Mouse (Mus musculus) hindbrain, embryonic 10.5 days (tissue): Measurements from ENCODE around the gene Ubtd1. TPM values are rescaled to one million over a fixed set of nuclear protein-coding genes. Genes with fewer than 3 reads are reported as not detected.

Source experiments
- DNase-seq: peaks from one replicate; pipeline ENCODE4 v3.0.0-alpha.2; 2017; ENCODE audit warnings: low spot score
- H3K27ac ChIP-seq: fragments of 300-500 bp; sonication (generic); 2 replicates; pipeline ENCODE4 v1.5.1; 2016; ENCODE audit warnings: mild to moderate bottlenecking, moderate library complexity
- H3K27me3 ChIP-seq: fragments of 300-500 bp; sonication (generic); 2 replicates; pipeline ENCODE4 v1.6.1; 2016; ENCODE audit warnings: mild to moderate bottlenecking; ENCODE audit not compliant: poor library complexity, insufficient read depth, severe bottlenecking
- H3K36me3 ChIP-seq: fragments of 300-500 bp; sonication (generic); 2 replicates; pipeline ENCODE4 v1.6.1; 2016; ENCODE audit warnings: mild to moderate bottlenecking, moderate library complexity
- H3K4me1 ChIP-seq: fragments of 300-500 bp; sonication (generic); replicated peaks from 2 replicates; pipeline ENCODE4 v1.6.1; 2016; ENCODE audit warnings: mild to moderate bottlenecking
- H3K4me3 ChIP-seq: fragments of 300-500 bp; sonication (generic); 2 replicates; pipeline ENCODE4 v1.5.1; 2016; ENCODE audit warnings: mild to moderate bottlenecking, moderate library complexity
- H3K9me3 ChIP-seq: fragments of 300-500 bp; sonication (generic); 2 replicates; pipeline ENCODE4 v1.6.1; 2016; ENCODE audit warnings: mild to moderate bottlenecking, moderate library complexity
- WGBS: fragments of 180-500 bp; shearing (Covaris S2); methylation state at CpG from one replicate; pipeline ENCODE4 v1.1.7; 2016; 5-methylcytosine and 5-hydroxymethylcytosine counted together
- polyA plus RNA-seq: library from polyadenylated mRNA; unstranded; fragments of >200 nt; fragmentation: Nextera tagmentation; extraction: Ambion mirVana; gene quantifications from 2 replicates; pipeline ENCODE4 v1.2.1, GENCODE M21; 2016

The Ubtd1 gene
- polyA plus RNA-seq, 1 experiment from 2014 or later, result 16.9 TPM

GRCm38 (mm10) chr19:42058426-42058825 is 76.9 kb downstream of the Ubtd1 start:
- no peaks in the 10 kb centered on the region for H3K9me3 ChIP-seq
- no peak overlapping the region for H3K27ac ChIP-seq
- WGBS, result 76% methylated on average over 7 of the region's 7 CpGs
- no peaks in the 10 kb centered on the region for H3K27me3 ChIP-seq
- H3K4me3 ChIP-seq, result no peak overlapping the region
- no peaks in the 10 kb centered on the region for H3K36me3 ChIP-seq
- DNase-seq, result no peak
- H3K4me1 ChIP-seq, result no peaks in the 10 kb centered on the region

- Histone ChIP-seq H3K27me3 (no peaks in the 10 kb centered on the region), H3K4me1 (no peaks in the 10 kb centered on the region), H3K36me3 (no peaks in the 10 kb centered on the region), H3K27ac (no peak overlapping the region), H3K4me3 (no peak overlapping the region), H3K9me3 (no peaks in the 10 kb centered on the region)
- no peak for DNase-seq
- 91% methylated on average over 7 of the region's 7 CpGs for WGBS
These were observed 79.9 kb downstream of the Ubtd1 start for GRCm38 (mm10) chr19:42061443-42061842.

GRCm38 (mm10) chr19:42068441-42069240 is 87.1 kb downstream of the Ubtd1 start:
- no peak overlapping the region for H3K27ac ChIP-seq
- 0 out of 2 replicates have a peak, but pooled peaks cover 7% of the 10 kb centered on the region for H3K4me1 ChIP-seq
- 85% methylated on average over 11 of the region's 11 CpGs for WGBS
- 0 out of 2 replicates have a peak, but pooled peaks cover 3% of the 10 kb centered on the region for H3K36me3 ChIP-seq
- DNase-seq, result no peak
- H3K4me3 ChIP-seq, result no peak overlapping the region
- no peaks in the 10 kb centered on the region for H3K9me3 ChIP-seq
- H3K27me3 ChIP-seq, result no peaks in the 10 kb centered on the region

GRCm38 (mm10) chr19:42069241-42069525 is 87.6 kb downstream of the Ubtd1 start:
- Histone ChIP-seq H3K4me3 (no peak overlapping the region), H3K27me3 (no peaks in the 10 kb centered on the region), H3K36me3 (0 out of 2 replicates have a peak, but pooled peaks cover 8% of the 10 kb centered on the region), H3K27ac (no peak overlapping the region), H3K4me1 (0 out of 2 replicates have a peak, but pooled peaks cover 7% of the 10 kb centered on the region), H3K9me3 (no peaks in the 10 kb centered on the region)
- 63% methylated on average over 6 of the region's 6 CpGs for WGBS
- no peak for DNase-seq

- H3K4me1 ChIP-seq, result 0 out of 2 replicates have a peak, but pooled peaks cover 7% of the 10 kb centered on the region
- 75% methylated on average over 7 of the region's 7 CpGs for WGBS
- DNase-seq, result no peak
- H3K27me3 ChIP-seq, result no peaks in the 10 kb centered on the region
- no peak overlapping the region for H3K27ac ChIP-seq
- H3K4me3 ChIP-seq, result no peak overlapping the region
- H3K9me3 ChIP-seq, result no peaks in the 10 kb centered on the region
- peaks cover 28% of the 10 kb centered on the region for H3K36me3 ChIP-seq
These were observed 89.7 kb downstream of the Ubtd1 start for GRCm38 (mm10) chr19:42071221-42071620.

GRCm38 (mm10) chr19:42071886-42072608 is 90.5 kb downstream of the Ubtd1 start:
- Histone ChIP-seq H3K4me1 (0 out of 2 replicates have a peak, but pooled peaks cover 7% of the 10 kb centered on the region), H3K9me3 (no peaks in the 10 kb centered on the region)
- WGBS, result 86% methylated on average over 15 of the region's 15 CpGs

GRCm38 (mm10) chr19:42072802-42073201 is 91.2 kb downstream of the Ubtd1 start:
- Histone ChIP-seq H3K4me3 (no peak overlapping the region), H3K9me3 (no peaks in the 10 kb centered on the region), H3K4me1 (0 out of 2 replicates have a peak, but pooled peaks cover 7% of the 10 kb centered on the region), H3K27ac (no peak overlapping the region), H3K27me3 (no peaks in the 10 kb centered on the region), H3K36me3 (peaks cover 43% of the 10 kb centered on the region)
- no peak for DNase-seq
- 83% methylated on average over 7 of the region's 7 CpGs for WGBS

More at GRCm38 (mm10) chr19:42071886-42072608, 90.5 kb downstream of the Ubtd1 start:
- peaks cover 35% of the 10 kb centered on the region for H3K36me3 ChIP-seq
- H3K4me3 ChIP-seq, result no peak overlapping the region
- no peak overlapping the region for H3K27ac ChIP-seq
- H3K27me3 ChIP-seq, result no peaks in the 10 kb centered on the region
- no peak for DNase-seq

- H3K27me3 ChIP-seq, result no peaks in the 10 kb centered on the region
- no peak overlapping the region for H3K4me3 ChIP-seq
- WGBS, result 90% methylated on average over 2 of the region's 2 CpGs
- H3K9me3 ChIP-seq, result no peaks in the 10 kb centered on the region
- no peak overlapping the region for H3K27ac ChIP-seq
- peaks cover 53% of the 10 kb centered on the region for H3K36me3 ChIP-seq
- DNase-seq, result no peak
- H3K4me1 ChIP-seq, result peaks cover 8% of the 10 kb centered on the region; the same call in 1 of the 2 replicates
These were observed 93.5 kb downstream of the Ubtd1 start for GRCm38 (mm10) chr19:42075051-42075450.

GRCm38 (mm10) chr19:42075992-42076391 is 94.4 kb downstream of the Ubtd1 start:
- H3K27ac ChIP-seq, result no peak overlapping the region
- H3K36me3 ChIP-seq, result peaks cover 53% of the 10 kb centered on the region
- H3K4me3 ChIP-seq, result no peak overlapping the region
- no peaks in the 10 kb centered on the region for H3K9me3 ChIP-seq
- peaks cover 7% of the 10 kb centered on the region; the same call in 1 of the 2 replicates for H3K4me1 ChIP-seq
- WGBS, result 90% methylated on average over 16 of the region's 16 CpGs
- DNase-seq, result no peak
- H3K27me3 ChIP-seq, result no peaks in the 10 kb centered on the region

- Histone ChIP-seq H3K4me1 (peaks cover 7% of the 10 kb centered on the region; the same call in 1 of the 2 replicates), H3K27me3 (no peaks in the 10 kb centered on the region), H3K4me3 (no peak overlapping the region), H3K27ac (no peak overlapping the region), H3K9me3 (no peaks in the 10 kb centered on the region), H3K36me3 (peaks cover 51% of the 10 kb centered on the region)
- no peak for DNase-seq
- WGBS, result 95% methylated on average over 8 of the region's 8 CpGs
These were observed 97.0 kb downstream of the Ubtd1 start for GRCm38 (mm10) chr19:42078566-42078965.

- peaks cover 47% of the 10 kb centered on the region for H3K36me3 ChIP-seq
- H3K27ac ChIP-seq, result no peak overlapping the region
- DNase-seq, result no peak
- WGBS, result 96% methylated on average over 12 of the region's 12 CpGs
- H3K4me3 ChIP-seq, result no peak overlapping the region
- H3K27me3 ChIP-seq, result no peaks in the 10 kb centered on the region
- H3K4me1 ChIP-seq, result peaks cover 7% of the 10 kb centered on the region; the same call in 1 of the 2 replicates
- no peaks in the 10 kb centered on the region for H3K9me3 ChIP-seq
These were observed 97.4 kb downstream of the Ubtd1 start for GRCm38 (mm10) chr19:42079006-42079405.

- no peak for DNase-seq
- Histone ChIP-seq H3K9me3 (no peaks in the 10 kb centered on the region), H3K27ac (no peak overlapping the region), H3K36me3 (peaks cover 38% of the 10 kb centered on the region), H3K4me1 (peaks cover 7% of the 10 kb centered on the region; the same call in 1 of the 2 replicates), H3K4me3 (no peak overlapping the region), H3K27me3 (no peaks in the 10 kb centered on the region)
- 82% methylated on average over 5 of the region's 5 CpGs for WGBS
These were observed 98.4 kb downstream of the Ubtd1 start for GRCm38 (mm10) chr19:42079950-42080349.

- Histone ChIP-seq H3K27ac (no peak overlapping the region), H3K4me1 (peaks cover 10% of the 10 kb centered on the region), H3K36me3 (peaks cover 33% of the 10 kb centered on the region), H3K4me3 (no peak overlapping the region), H3K9me3 (no peaks in the 10 kb centered on the region), H3K27me3 (no peaks in the 10 kb centered on the region)
- no peak for DNase-seq
- 80% methylated on average over 11 of the region's 11 CpGs for WGBS
These were observed 98.9 kb downstream of the Ubtd1 start for GRCm38 (mm10) chr19:42080469-42080868.
